Mouse (Mus musculus) hindbrain, embryonic 12.5 days (tissue): ENCODE data around the gene Morn1. TPM values are rescaled to one million over a fixed set of nuclear protein-coding genes. Genes with fewer than 3 reads are reported as not detected.
A peak's percentile ranks its signal among the peaks of the same experiment; 100 is the strongest.

Source experiments
- ATAC-seq: fragments of 200-750 bp; cut with Nextera tagmentation; 2 replicates; pipeline ENCODE4 v1.8.0; 2017; ENCODE audit warnings: moderate TSS enrichment; ENCODE audit not compliant: low FRiP score
- H3K27ac ChIP-seq: fragments of 300-500 bp; sonication (generic); 2 replicates; pipeline ENCODE4 v1.5.1; 2016; ENCODE audit warnings: mild to moderate bottlenecking
- H3K27me3 ChIP-seq: fragments of 300-500 bp; sonication (generic); 2 replicates; pipeline ENCODE4 v1.6.1; 2016; ENCODE audit warnings: mild to moderate bottlenecking
- H3K36me3 ChIP-seq: fragments of 300-500 bp; sonication (generic); 2 replicates; pipeline ENCODE4 v1.6.1; 2016; ENCODE audit warnings: mild to moderate bottlenecking
- H3K4me1 ChIP-seq: fragments of 300-500 bp; sonication (generic); 2 replicates; pipeline ENCODE4 v1.6.1; 2016
- H3K4me2 ChIP-seq: fragments of 300-500 bp; sonication (generic); replicated peaks from 2 replicates; pipeline ENCODE4 v1.6.1; 2016; ENCODE audit warnings: mild to moderate bottlenecking
- H3K4me3 ChIP-seq: fragments of 300-500 bp; sonication (generic); 2 replicates; pipeline ENCODE4 v1.5.1; 2016; ENCODE audit warnings: mild to moderate bottlenecking
- H3K9ac ChIP-seq: fragments of 300-500 bp; sonication (generic); 2 replicates; pipeline ENCODE4 v1.6.1; 2016; ENCODE audit warnings: mild to moderate bottlenecking, moderate library complexity
- H3K9me3 ChIP-seq: fragments of 300-500 bp; sonication (generic); replicated peaks from 2 replicates; pipeline ENCODE4 v1.6.1; 2016; ENCODE audit warnings: mild to moderate bottlenecking
- WGBS: fragments of 180-500 bp; shearing (Covaris S2); methylation state at CpG from one replicate; pipeline ENCODE4 v1.1.7; 2016; 5-methylcytosine and 5-hydroxymethylcytosine counted together
- polyA plus RNA-seq: library from polyadenylated mRNA; unstranded; fragments of >200 nt; fragmentation: Nextera tagmentation; extraction: Ambion mirVana; gene quantifications from 2 replicates; pipeline ENCODE4 v1.2.1, GENCODE M21; 2016

Gene Morn1
- polyA plus RNA-seq, 1 experiment from 2014 or later, result 7.7 TPM

GRCm38 (mm10) chr4:155122444-155123040 is 36.2 kb downstream of the Morn1 start:
- Histone ChIP-seq H3K4me2 (0 out of 2 replicates have a peak overlapping the region, but pooled peaks have one; percentile 13), H3K4me3 (no peak overlapping the region), H3K9ac (peak overlapping the region; percentile 23; the same call in 1 of the 2 replicates), H3K36me3 (no peaks in the 10 kb centered on the region), H3K27ac (peak overlapping the region; percentile 84), H3K9me3 (no peaks in the 10 kb centered on the region), H3K4me1 (peaks cover 47% of the 10 kb centered on the region), H3K27me3 (no peaks in the 10 kb centered on the region)
- ATAC-seq, result peak; percentile 65
- 28% methylated on average over 16 of the region's 16 CpGs for WGBS

- ATAC-seq, result no peak
- H3K4me2 ChIP-seq, result no peak overlapping the region
- H3K4me3 ChIP-seq, result no peak overlapping the region
- WGBS, result 77% methylated on average over 9 of the region's 9 CpGs
- H3K4me1 ChIP-seq, result peaks cover 43% of the 10 kb centered on the region
- no peak overlapping the region for H3K9ac ChIP-seq
- H3K36me3 ChIP-seq, result no peaks in the 10 kb centered on the region
- no peaks in the 10 kb centered on the region for H3K9me3 ChIP-seq
- H3K27ac ChIP-seq, result no peak overlapping the region
- no peaks in the 10 kb centered on the region for H3K27me3 ChIP-seq
These were observed 37.6 kb downstream of the Morn1 start for GRCm38 (mm10) chr4:155123868-155124534.

GRCm38 (mm10) chr4:155125310-155125709 is 38.9 kb downstream of the Morn1 start:
- H3K4me1 ChIP-seq, result peaks cover 48% of the 10 kb centered on the region
- H3K9ac ChIP-seq, result no peak overlapping the region
- no peaks in the 10 kb centered on the region for H3K36me3 ChIP-seq
- H3K4me3 ChIP-seq, result no peak overlapping the region
- no peaks in the 10 kb centered on the region for H3K27me3 ChIP-seq
- 62% methylated on average over 7 of the region's 7 CpGs for WGBS
- no peaks in the 10 kb centered on the region for H3K9me3 ChIP-seq
- H3K4me2 ChIP-seq, result no peak overlapping the region
- no peak overlapping the region for H3K27ac ChIP-seq
- ATAC-seq, result no peak

- peaks cover 47% of the 10 kb centered on the region for H3K4me1 ChIP-seq
These were observed 39.8 kb downstream of the Morn1 start for GRCm38 (mm10) chr4:155126194-155126593.

GRCm38 (mm10) chr4:155126602-155127372 is 40.4 kb downstream of the Morn1 start:
- ATAC-seq, result no peak
- WGBS, result 65% methylated on average over 7 of the region's 7 CpGs
- Histone ChIP-seq H3K4me2 (no peak overlapping the region), H3K27me3 (no peaks in the 10 kb centered on the region), H3K9ac (no peak overlapping the region), H3K36me3 (no peaks in the 10 kb centered on the region), H3K4me1 (peaks cover 46% of the 10 kb centered on the region), H3K27ac (no peak overlapping the region), H3K4me3 (no peak overlapping the region), H3K9me3 (no peaks in the 10 kb centered on the region)

More at GRCm38 (mm10) chr4:155126194-155126593, 39.8 kb downstream of the Morn1 start:
- ATAC-seq, result no peak
- Histone ChIP-seq H3K4me2 (no peak overlapping the region), H3K27me3 (no peaks in the 10 kb centered on the region), H3K9ac (no peak overlapping the region), H3K36me3 (no peaks in the 10 kb centered on the region), H3K27ac (no peak overlapping the region), H3K4me3 (no peak overlapping the region), H3K9me3 (no peaks in the 10 kb centered on the region)
- 87% methylated on average over 5 of the region's 5 CpGs for WGBS

GRCm38 (mm10) chr4:155128411-155128810 is 42.0 kb downstream of the Morn1 start:
- Histone ChIP-seq H3K4me3 (no peak overlapping the region), H3K9me3 (no peaks in the 10 kb centered on the region), H3K9ac (no peak overlapping the region), H3K4me2 (no peak overlapping the region), H3K4me1 (peaks cover 37% of the 10 kb centered on the region), H3K27me3 (no peaks in the 10 kb centered on the region), H3K36me3 (no peaks in the 10 kb centered on the region), H3K27ac (no peak overlapping the region)
- WGBS, result 84% methylated on average over 15 of the region's 15 CpGs
- no peak for ATAC-seq

GRCm38 (mm10) chr4:155129132-155129917 is 42.9 kb downstream of the Morn1 start:
- Histone ChIP-seq H3K4me3 (no peak overlapping the region), H3K36me3 (no peaks in the 10 kb centered on the region), H3K4me2 (no peak overlapping the region), H3K27me3 (no peaks in the 10 kb centered on the region), H3K9me3 (no peaks in the 10 kb centered on the region), H3K9ac (no peak overlapping the region), H3K27ac (peak overlapping the region; percentile 13; the same call in 1 of the 2 replicates), H3K4me1 (peaks cover 41% of the 10 kb centered on the region)
- WGBS, result 92% methylated on average over 10 of the region's 10 CpGs
- ATAC-seq, result no peak

- Histone ChIP-seq H3K4me2 (no peak overlapping the region), H3K36me3 (no peaks in the 10 kb centered on the region), H3K27ac (peak overlapping the region; percentile 13; the same call in 1 of the 2 replicates), H3K4me1 (peaks cover 42% of the 10 kb centered on the region), H3K4me3 (no peak overlapping the region), H3K9ac (no peak overlapping the region), H3K27me3 (no peaks in the 10 kb centered on the region), H3K9me3 (no peaks in the 10 kb centered on the region)
- 76% methylated on average over 14 of the region's 14 CpGs for WGBS
- no peak for ATAC-seq
These were observed 43.6 kb downstream of the Morn1 start for GRCm38 (mm10) chr4:155129996-155130395.

GRCm38 (mm10) chr4:155130616-155131015 is 44.2 kb downstream of the Morn1 start:
- 75% methylated on average over 7 of the region's 7 CpGs for WGBS
- no peaks in the 10 kb centered on the region for H3K9me3 ChIP-seq
- H3K27ac ChIP-seq, result no peak overlapping the region
- no peaks in the 10 kb centered on the region for H3K27me3 ChIP-seq
- no peak for ATAC-seq
- H3K4me1 ChIP-seq, result peaks cover 48% of the 10 kb centered on the region
- no peak overlapping the region for H3K4me3 ChIP-seq
- H3K9ac ChIP-seq, result no peak overlapping the region
- H3K4me2 ChIP-seq, result no peak overlapping the region
- H3K36me3 ChIP-seq, result no peaks in the 10 kb centered on the region

GRCm38 (mm10) chr4:155133188-155133587 is 46.8 kb downstream of the Morn1 start:
- WGBS, result 24% methylated on average over 3 of the region's 3 CpGs
- ATAC-seq, result no peak
- Histone ChIP-seq H3K4me2 (no peak overlapping the region), H3K4me1 (peaks cover 48% of the 10 kb centered on the region), H3K27me3 (no peaks in the 10 kb centered on the region; the same call in 1 of the 2 replicates), H3K36me3 (no peaks in the 10 kb centered on the region), H3K9me3 (no peaks in the 10 kb centered on the region), H3K9ac (no peak overlapping the region), H3K27ac (peak overlapping the region; percentile 52), H3K4me3 (no peak overlapping the region)

GRCm38 (mm10) chr4:155133658-155134417 is 47.5 kb downstream of the Morn1 start:
- Histone ChIP-seq H3K4me2 (0 out of 2 replicates have a peak overlapping the region, but pooled peaks have one; percentile 0), H3K9ac (peak overlapping the region; percentile 32; the same call in 1 of the 2 replicates), H3K4me3 (no peak overlapping the region), H3K4me1 (peaks cover 52% of the 10 kb centered on the region), H3K36me3 (no peaks in the 10 kb centered on the region), H3K9me3 (no peaks in the 10 kb centered on the region), H3K27ac (peak overlapping the region; percentile 52), H3K27me3 (no peaks in the 10 kb centered on the region; the same call in 1 of the 2 replicates)
- 32% methylated on average over 20 of the region's 20 CpGs for WGBS
- ATAC-seq, result no peak
